Mouse (Mus musculus) forebrain, embryonic 13.5 days (tissue): ENCODE measurements around the gene Gm21834. TPM values are rescaled to one million over a fixed set of nuclear protein-coding genes. Genes with fewer than 3 reads are reported as not detected.

Source experiments
- ATAC-seq: fragments of 200-750 bp; cut with Nextera tagmentation; 2 replicates; pipeline ENCODE4 v1.8.0; 2017
- H3K27ac ChIP-seq: fragments of 300-500 bp; sonication (generic); 2 replicates; pipeline ENCODE4 v1.5.1; 2015; ENCODE audit warnings: inconsistent platforms, mild to moderate bottlenecking, moderate library complexity
- H3K27me3 ChIP-seq: fragments of 300-500 bp; sonication (generic); 2 replicates; pipeline ENCODE4 v1.6.1; 2015; ENCODE audit warnings: mild to moderate bottlenecking, inconsistent platforms
- H3K36me3 ChIP-seq: fragments of 300-500 bp; sonication (generic); 2 replicates; pipeline ENCODE4 v1.6.1; 2015; ENCODE audit warnings: mild to moderate bottlenecking, inconsistent platforms; ENCODE audit not compliant: poor library complexity, severe bottlenecking
- H3K4me1 ChIP-seq: fragments of 300-500 bp; sonication (generic); 2 replicates; pipeline ENCODE4 v1.6.1; 2015; ENCODE audit warnings: inconsistent platforms
- H3K4me2 ChIP-seq: fragments of 300-500 bp; sonication (generic); 2 replicates; pipeline ENCODE4 v1.6.1; 2015; ENCODE audit warnings: inconsistent platforms, mild to moderate bottlenecking, moderate library complexity
- H3K4me3 ChIP-seq: fragments of 300-500 bp; sonication (generic); 2 replicates; pipeline ENCODE4 v1.5.1; 2015; ENCODE audit warnings: mild to moderate bottlenecking, inconsistent platforms
- H3K9ac ChIP-seq: fragments of 300-500 bp; sonication (generic); 2 replicates; pipeline ENCODE4 v1.6.1; 2015; ENCODE audit warnings: mild to moderate bottlenecking, inconsistent platforms
- H3K9me3 ChIP-seq: fragments of 300-500 bp; sonication (generic); replicated peaks from 2 replicates; pipeline ENCODE4 v1.6.1; 2016; ENCODE audit warnings: inconsistent platforms
- WGBS: fragments of 180-500 bp; shearing (Covaris S2); methylation state at CpG from one replicate; pipeline ENCODE4 v1.1.7; 2015; 5-methylcytosine and 5-hydroxymethylcytosine counted together
- polyA plus RNA-seq: library from polyadenylated mRNA; unstranded; fragments of >200 nt; fragmentation: Nextera tagmentation; extraction: Ambion mirVana; gene quantifications from 2 replicates; pipeline ENCODE4 v1.2.1, GENCODE M21; 2015

Gene Gm21834
- not detected in 2 replicates for polyA plus RNA-seq

- Histone ChIP-seq H3K36me3 (no peaks in the 10 kb centered on the region), H3K27me3 (no peaks in the 10 kb centered on the region), H3K9ac (no peak within 1 kb of the TSS), H3K4me2 (no peak within 1 kb of the TSS), H3K9me3 (no peaks in the 10 kb centered on the region), H3K4me1 (no peaks in the 10 kb centered on the region), H3K27ac (no peak within 1 kb of the TSS), H3K4me3 (no peak within 1 kb of the TSS)
- WGBS, result 87% methylated on average over 5 of the region's 5 CpGs
- ATAC-seq, result no peak
Measured at GRCm38 (mm10) chr17:57742119-57742518, at the start of gene Gm21834. Gene Gm21834 (minus strand): TSS chr17:57742219.

GRCm38 (mm10) chr17:57788161-57788799 is 46.3 kb upstream of the Gm21834 start:
- Histone ChIP-seq H3K27me3 (no peaks in the 10 kb centered on the region), H3K4me1 (no peaks in the 10 kb centered on the region), H3K9ac (no peak overlapping the region), H3K4me2 (no peak overlapping the region), H3K27ac (no peak overlapping the region), H3K4me3 (no peak overlapping the region), H3K9me3 (no peaks in the 10 kb centered on the region), H3K36me3 (no peaks in the 10 kb centered on the region)
- 89% methylated on average over 1 of the region's 1 CpGs for WGBS
- no peak for ATAC-seq

GRCm38 (mm10) chr17:57770904-57771303 is 28.9 kb upstream of the Gm21834 start:
- H3K27me3 ChIP-seq, result peaks cover 7% of the 10 kb centered on the region; the same call in 1 of the 2 replicates
- no peaks in the 10 kb centered on the region for H3K9me3 ChIP-seq
- H3K27ac ChIP-seq, result no peak overlapping the region
- peak; percentile 60 for ATAC-seq
- H3K4me3 ChIP-seq, result no peak overlapping the region
- WGBS, result 19% methylated on average over 4 of the region's 4 CpGs
- H3K9ac ChIP-seq, result no peak overlapping the region
- no peaks in the 10 kb centered on the region for H3K36me3 ChIP-seq
- H3K4me1 ChIP-seq, result peaks cover 4% of the 10 kb centered on the region; the same call in 1 of the 2 replicates
- H3K4me2 ChIP-seq, result no peak overlapping the region

GRCm38 (mm10) chr17:57768622-57769610 is 26.9 kb upstream of the Gm21834 start, which contains the start of gene Cntnap5c:
Gene Cntnap5c (plus strand): TSS chr17:57769570.
- Histone ChIP-seq H3K27me3 (peaks cover 7% of the 10 kb centered on the region; the same call in 1 of the 2 replicates), H3K36me3 (no peaks in the 10 kb centered on the region), H3K9ac (0 out of 2 replicates have a peak within 1 kb of the TSS, but pooled peaks have one; percentile 34), H3K4me3 (peak within 1 kb of the TSS; percentile 36), H3K9me3 (no peaks in the 10 kb centered on the region), H3K4me2 (peak within 1 kb of the TSS; percentile 63), H3K27ac (no peak within 1 kb of the TSS), H3K4me1 (peaks cover 4% of the 10 kb centered on the region; the same call in 1 of the 2 replicates)
- 17% methylated on average over 26 of the region's 26 CpGs for WGBS
- ATAC-seq, result peak; percentile 94

GRCm38 (mm10) chr17:57767306-57767705 is 25.3 kb upstream of the Gm21834 start:
- peak; percentile 48 for ATAC-seq
- peaks cover 4% of the 10 kb centered on the region; the same call in 1 of the 2 replicates for H3K4me1 ChIP-seq
- no peak overlapping the region for H3K27ac ChIP-seq
- no peak overlapping the region for H3K4me2 ChIP-seq
- no peaks in the 10 kb centered on the region for H3K9me3 ChIP-seq
- H3K27me3 ChIP-seq, result peaks cover 7% of the 10 kb centered on the region; the same call in 1 of the 2 replicates
- H3K9ac ChIP-seq, result no peak overlapping the region
- no peak overlapping the region for H3K4me3 ChIP-seq
- no peaks in the 10 kb centered on the region for H3K36me3 ChIP-seq

GRCm38 (mm10) chr17:57758033-57758432 is 16.0 kb upstream of the Gm21834 start:
- 76% methylated on average over 1 of the region's 1 CpGs for WGBS
- no peaks in the 10 kb centered on the region for H3K27me3 ChIP-seq
- no peak for ATAC-seq
- no peak overlapping the region for H3K4me3 ChIP-seq
- no peaks in the 10 kb centered on the region for H3K4me1 ChIP-seq
- H3K36me3 ChIP-seq, result no peaks in the 10 kb centered on the region
- H3K27ac ChIP-seq, result no peak overlapping the region
- no peak overlapping the region for H3K9ac ChIP-seq
- no peak overlapping the region for H3K4me2 ChIP-seq
- no peaks in the 10 kb centered on the region for H3K9me3 ChIP-seq

GRCm38 (mm10) chr17:57694791-57695190 is 47.2 kb downstream of the Gm21834 start:
- H3K9me3 ChIP-seq, result no peaks in the 10 kb centered on the region
- H3K27me3 ChIP-seq, result no peaks in the 10 kb centered on the region
- no peak overlapping the region for H3K4me3 ChIP-seq
- WGBS, result 68% methylated on average over 3 of the region's 3 CpGs
- no peaks in the 10 kb centered on the region for H3K4me1 ChIP-seq
- H3K36me3 ChIP-seq, result no peaks in the 10 kb centered on the region
- no peak for ATAC-seq
- H3K9ac ChIP-seq, result no peak overlapping the region
- no peak overlapping the region for H3K27ac ChIP-seq
- H3K4me2 ChIP-seq, result no peak overlapping the region

Other genes starting within 250 kb of the Gm21834 start
- gene Vmn2r120, start 196.7 kb downstream of the Gm21834 start, polyA plus RNA-seq, result not detected in 2 replicates
- 0.70 and 0.76 TPM in 2 replicates for gene Cntnap5c, start 27.4 kb upstream of the Gm21834 start, polyA plus RNA-seq